Mouse (Mus musculus) forelimb bud, embryonic 11.5 days (tissue): Measurements from ENCODE around the gene Fam57b.
A peak's percentile ranks its signal among the peaks of the same experiment; 100 is the strongest.

Experiments
- DNase-seq: peaks from one replicate; pipeline ENCODE4 v3.0.0-alpha.2; 2012; ENCODE audit warnings: low read depth, low spot score

The Fam57b gene

DNA sequence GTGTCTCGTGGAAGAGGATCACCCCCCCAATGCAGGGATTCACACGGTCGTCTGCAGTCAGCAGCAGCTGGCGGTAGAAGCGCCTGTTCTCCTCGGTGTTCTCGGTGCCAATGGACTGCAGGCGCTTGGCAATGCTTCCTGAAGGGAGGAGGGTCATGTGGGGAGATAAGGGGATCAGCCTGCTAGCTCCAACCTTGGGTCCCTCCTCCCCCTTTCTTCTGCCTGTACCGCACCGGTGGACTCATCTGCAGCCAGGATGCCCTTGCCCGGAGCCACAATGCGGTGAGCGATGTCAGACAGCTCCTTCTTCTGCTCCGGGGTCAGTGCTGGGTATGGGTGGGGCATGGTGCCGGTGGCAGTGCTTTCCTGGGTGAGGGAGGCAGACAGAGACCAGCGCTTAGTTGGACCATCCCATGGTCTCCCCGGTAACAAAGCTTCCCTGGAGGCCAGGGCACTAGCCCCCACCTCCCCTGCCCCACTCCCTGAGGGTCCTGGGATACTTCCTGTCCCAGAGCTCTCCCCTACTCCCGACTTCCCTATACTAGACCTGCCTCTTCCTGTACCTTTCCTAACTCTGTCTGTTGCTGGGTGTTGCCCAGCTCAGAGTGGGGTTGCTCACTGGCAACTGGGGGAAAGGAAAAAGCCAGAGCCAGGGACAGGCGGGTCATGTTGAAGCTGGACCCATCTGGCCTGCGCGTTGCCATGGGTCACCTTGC is at the start of gene Fam57b:
Gene Fam57b, plus strand, starts transcription at position 258 of the 716 bp plus-strand sequence.
- no peak for DNase-seq

DNA sequence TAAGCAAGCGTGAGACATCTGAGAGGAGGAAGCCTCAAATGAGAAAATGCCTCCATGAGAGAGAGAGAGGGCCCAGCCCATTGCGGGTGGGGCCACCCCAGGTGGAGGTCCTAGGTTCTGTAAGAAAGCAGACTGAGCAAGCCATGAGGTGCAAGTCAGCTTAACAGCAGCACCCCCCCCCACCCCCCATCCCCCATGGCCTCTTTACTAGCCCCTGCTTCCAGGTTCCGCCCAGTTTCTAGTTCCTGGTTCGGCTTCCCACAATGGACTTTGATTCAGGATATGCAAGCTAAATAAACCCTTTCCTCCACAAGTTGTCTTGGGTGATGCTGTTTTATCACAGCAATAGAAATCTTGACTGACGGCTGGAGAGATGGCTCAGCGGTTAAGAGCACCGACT is 48.6 kb upstream of the Fam57b start:
- no peak for DNase-seq

- DNase-seq, result no peak
Measured at GRCm38 (mm10) chr7:126749582-126750343, 47.7 kb upstream of the Fam57b start.

DNA sequence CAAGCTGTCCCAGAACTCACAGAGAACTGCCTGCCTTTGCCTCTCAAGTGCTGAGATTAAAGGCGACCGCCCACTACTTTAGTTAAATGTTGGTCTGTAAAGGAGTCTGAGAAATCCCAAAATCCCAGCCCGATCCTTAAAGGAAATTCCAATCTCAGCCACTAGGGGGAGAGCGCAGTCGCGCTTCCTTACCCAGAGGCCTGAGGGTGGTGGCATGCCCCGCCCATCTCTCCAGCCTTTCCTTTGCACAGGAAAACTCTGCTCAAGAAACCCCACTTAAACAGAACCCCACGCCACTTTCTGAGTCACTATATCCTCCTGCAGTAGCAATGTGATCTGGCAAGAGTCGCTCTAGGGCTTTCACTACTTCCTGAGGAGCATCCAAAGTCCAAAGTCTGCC is 42.6 kb upstream of the Fam57b start:
- DNase-seq, result peak; percentile 89

DNA sequence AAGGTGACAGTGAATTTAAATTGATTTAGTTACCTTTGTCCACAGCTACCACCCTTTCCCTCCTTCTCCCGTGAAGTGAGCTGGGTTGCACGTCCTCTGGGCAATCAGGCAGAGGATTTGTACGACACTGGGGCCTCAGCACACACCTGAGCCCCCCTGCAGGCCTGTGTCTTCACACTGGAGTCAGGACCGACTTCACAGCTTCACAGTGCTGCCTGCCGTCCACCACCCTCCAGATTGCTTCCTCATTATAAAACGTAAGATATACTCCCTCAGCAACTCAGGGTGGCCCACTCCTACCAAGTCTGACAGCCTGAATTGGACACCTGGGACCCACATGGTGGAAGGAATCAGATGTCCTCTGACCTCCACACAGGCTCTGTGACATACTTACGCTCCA is 38.9 kb upstream of the Fam57b start:
- DNase-seq, result no peak

DNA sequence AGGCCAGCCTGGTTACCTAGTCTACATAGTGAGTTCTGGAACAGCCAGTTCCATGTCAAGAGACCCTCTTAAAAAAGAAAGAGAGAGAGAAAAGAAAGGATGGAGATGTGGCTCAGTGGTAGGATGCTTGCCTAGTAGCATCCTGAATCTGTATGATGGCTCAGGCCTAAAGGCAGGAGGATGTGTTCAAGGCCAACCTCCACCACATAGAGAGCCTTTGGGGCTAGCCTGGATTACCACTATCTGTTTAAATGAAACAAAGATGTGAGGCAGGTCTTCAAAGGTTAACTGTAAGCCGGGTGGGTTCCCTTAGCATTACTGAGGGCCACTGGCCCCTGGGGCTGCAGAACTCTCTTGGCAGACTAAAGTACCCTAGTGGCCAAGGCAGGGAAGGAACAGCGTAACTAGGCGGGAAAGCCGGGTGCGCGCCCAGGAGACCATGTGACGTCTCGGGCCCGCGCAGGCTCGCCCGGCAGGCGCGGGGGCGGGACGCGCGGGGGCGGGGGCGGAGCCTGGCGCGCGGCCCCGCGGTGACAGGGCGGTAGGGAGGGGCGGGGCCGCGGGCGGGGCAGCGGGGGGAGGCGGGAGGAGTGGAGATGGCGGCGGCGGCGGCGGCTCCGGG is 38.3 kb upstream of the Fam57b start, which contains the start of gene Mapk3:
Gene Mapk3, plus strand, starts transcription at position 552 of the 622 bp plus-strand sequence.
- DNase-seq, result peak; percentile 93

DNA sequence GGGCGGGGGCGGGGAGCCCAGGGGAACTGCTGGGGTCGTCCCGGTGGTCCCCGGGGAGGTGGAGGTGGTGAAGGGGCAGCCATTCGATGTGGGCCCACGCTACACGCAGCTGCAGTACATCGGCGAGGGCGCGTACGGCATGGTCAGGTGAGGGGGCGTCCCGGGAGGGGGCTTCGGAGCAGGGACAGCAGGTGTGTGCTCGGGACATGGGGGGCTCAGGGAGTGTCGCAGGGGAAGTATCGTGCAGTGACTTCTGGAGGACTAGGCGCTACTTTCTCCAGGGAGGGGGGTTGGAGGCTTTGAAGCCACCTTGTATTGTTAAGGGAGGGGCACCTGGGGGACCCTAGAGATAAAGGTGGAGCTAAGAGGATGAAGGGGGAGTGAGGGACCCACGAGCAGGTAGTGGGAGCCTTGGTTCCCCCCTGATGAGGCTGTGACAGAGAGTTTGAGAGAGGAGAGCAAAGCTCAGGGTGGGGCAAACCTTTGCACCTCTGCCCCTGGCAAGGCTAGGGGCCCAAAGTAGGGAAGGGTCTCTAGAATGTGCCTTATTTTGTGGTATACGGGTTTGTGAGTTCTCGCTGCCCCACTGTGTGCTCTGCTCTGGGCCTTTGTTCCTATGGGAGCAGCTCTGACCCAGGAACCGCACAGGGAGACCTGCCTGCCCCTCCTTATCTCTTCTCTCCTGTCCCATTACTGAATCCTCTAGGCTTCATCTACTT is 37.6 kb upstream of the Fam57b start:
- DNase-seq, result no peak

- DNase-seq, result no peak
Measured at GRCm38 (mm10) chr7:126760391-126760802, 37.1 kb upstream of the Fam57b start.

- DNase-seq, result no peak
Measured at GRCm38 (mm10) chr7:126760956-126761355, 36.5 kb upstream of the Fam57b start.

DNA sequence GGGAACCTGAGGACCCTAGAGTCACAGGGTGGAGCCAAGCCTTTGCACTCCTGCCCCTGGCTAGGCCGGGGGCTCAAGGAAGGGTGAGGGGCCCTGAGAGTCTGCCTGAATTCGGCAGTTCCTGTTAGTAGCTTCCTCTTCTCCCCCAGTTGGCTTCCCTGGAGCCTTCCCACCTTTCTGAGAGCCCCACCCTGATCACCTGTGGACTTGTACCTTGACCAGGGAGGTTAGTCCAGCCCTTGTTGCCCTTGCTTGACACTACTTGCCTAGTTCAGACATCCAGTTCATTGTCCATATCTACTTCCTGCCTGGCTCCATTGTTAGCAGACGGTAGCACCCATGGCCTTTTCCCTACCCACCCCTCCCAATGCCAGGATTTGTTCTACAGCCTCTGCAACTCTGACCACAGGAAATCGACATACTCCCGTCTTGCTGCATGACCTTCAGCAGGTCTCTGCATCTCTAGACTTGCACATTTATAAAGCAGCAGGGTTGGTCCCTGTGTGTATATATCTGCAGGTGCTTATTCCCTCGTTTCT is 35.9 kb upstream of the Fam57b start:
- no peak for DNase-seq

- DNase-seq, result no peak
Measured at GRCm38 (mm10) chr7:126762471-126763008, 34.9 kb upstream of the Fam57b start.

DNA sequence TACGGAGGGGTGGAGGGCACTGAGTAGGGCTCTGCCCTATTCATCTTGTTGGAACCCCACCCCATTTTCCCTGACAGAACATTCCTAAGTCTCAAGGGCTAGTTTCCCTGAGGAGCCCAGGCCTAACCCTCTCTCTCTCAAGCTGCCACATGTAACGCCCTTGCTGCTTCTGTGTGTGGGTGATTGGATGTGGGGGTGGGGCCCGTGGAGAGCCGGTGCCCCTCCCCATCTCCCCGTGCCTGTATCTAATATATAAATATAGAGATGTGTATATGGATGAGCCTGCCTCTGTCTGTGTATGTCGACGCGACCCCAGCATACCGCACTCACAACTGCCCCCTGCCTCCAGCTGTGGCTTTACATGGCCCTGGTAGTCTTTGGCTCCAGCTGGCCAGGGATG is 31.9 kb upstream of the Fam57b start:
- DNase-seq, result no peak

- DNase-seq, result no peak
Measured at GRCm38 (mm10) chr7:126766201-126766600, 31.3 kb upstream of the Fam57b start, which contains the start of gene Gdpd3. Gene Gdpd3, plus strand, starts transcription at chr7:126766334.

GRCm38 (mm10) chr7:126767001-126767400 is 30.5 kb upstream of the Fam57b start:
- no peak for DNase-seq

DNA sequence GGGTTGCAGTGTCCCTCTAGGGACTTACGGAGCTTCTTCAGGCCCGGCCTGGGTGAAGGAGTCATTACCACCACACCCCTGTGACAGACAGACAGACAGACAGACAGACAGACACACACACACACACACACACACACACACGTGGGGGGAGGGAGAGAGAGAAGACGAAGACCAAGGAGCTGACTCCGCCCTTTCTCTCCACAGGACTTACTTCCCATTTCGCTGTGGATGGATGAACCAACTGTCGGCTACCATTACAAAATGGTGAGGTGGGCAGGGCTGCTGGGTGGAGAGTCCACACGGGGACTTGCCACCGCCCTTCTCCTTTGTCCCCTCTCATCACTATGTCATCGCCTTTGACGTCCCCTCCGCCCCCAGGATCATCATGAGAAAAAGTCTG is 26.7 kb upstream of the Fam57b start:
- no peak for DNase-seq

DNA sequence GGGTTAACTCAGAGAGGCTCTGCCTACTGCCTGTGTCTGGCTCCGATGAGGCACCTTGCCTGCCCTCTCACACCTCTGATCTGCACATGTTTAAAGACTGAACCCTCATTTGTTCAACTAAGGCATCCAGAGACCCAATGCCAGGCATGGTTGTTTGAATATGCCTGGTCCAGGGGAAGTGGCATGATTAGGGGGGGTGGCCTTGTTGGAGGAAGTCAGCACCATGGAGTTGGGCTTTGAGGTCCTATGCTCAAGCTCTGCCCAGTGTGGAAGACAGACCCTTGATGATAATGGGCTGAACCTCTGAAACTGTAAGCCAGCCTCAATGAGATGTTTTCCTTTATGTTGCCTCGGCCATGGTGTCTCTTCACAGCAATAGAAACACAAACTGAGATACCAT is 24.1 kb upstream of the Fam57b start:
- DNase-seq, result no peak

GRCm38 (mm10) chr7:126774463-126774862 is 23.0 kb upstream of the Fam57b start:
- DNase-seq, result no peak

- DNase-seq, result no peak
Measured at GRCm38 (mm10) chr7:126775185-126775977, 22.1 kb upstream of the Fam57b start.

- DNase-seq, result no peak
Measured at GRCm38 (mm10) chr7:126775978-126776234, 21.6 kb upstream of the Fam57b start.

- peak; percentile 90 for DNase-seq
Measured at GRCm38 (mm10) chr7:126776598-126777057, 20.8 kb upstream of the Fam57b start, which contains the start of gene Ypel3. Gene Ypel3, plus strand, starts transcription at chr7:126776955.
